Mouse (Mus musculus) embryo, embryonic 11.5 days (tissue): ENCODE measurements around the gene Clk2.
"Not testable (repeated sequence)": the region's sequence is repeated elsewhere in the genome, so short reads cannot be mapped to it uniquely, and the experiment has no call there.

Source experiments
- DNase-seq: peaks from one replicate; pipeline ENCODE4 v3.0.0-alpha.2; 2012; ENCODE audit warnings: low read depth, low spot score

The Clk2 gene

DNA sequence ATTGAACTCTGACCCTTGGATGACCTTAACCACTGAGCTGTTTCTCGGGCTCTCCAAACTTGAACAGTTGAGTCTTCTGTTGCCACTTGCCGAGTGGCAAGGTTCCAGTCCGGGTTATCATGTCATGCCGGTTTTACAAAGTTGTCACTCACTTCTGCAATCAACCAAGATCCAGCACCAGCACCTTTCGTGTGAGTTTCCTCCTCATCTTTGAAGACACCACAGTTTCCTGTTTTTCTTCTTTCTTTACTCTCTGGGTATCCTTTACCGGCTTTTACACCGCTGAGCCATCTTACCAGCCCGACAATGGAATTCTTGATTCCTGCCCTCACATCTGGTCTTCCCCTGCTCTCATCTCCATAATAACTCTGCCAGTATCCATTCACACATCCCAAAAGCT is 25.8 kb downstream of the Clk2 start:
- no peak for DNase-seq

DNA sequence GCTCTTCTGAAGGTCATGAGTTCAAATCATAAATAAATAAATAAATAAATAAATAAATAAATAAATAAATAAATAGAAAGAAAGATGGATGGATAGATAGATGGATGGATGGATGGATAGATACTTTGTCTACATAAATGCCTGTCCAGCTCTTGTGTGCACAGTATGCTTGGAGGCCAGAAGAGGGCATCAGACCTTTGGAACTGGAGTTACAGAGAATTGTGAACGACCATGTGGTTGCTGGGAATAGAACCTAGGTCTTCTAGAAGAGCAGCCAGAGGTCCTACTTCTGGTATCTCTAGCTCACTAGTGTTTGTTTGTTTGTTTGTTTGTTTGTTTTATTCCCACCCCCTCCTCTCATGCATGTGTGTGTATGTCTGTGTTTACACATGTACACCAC is 28.8 kb downstream of the Clk2 start:
- DNase-seq = no peak

DNA sequence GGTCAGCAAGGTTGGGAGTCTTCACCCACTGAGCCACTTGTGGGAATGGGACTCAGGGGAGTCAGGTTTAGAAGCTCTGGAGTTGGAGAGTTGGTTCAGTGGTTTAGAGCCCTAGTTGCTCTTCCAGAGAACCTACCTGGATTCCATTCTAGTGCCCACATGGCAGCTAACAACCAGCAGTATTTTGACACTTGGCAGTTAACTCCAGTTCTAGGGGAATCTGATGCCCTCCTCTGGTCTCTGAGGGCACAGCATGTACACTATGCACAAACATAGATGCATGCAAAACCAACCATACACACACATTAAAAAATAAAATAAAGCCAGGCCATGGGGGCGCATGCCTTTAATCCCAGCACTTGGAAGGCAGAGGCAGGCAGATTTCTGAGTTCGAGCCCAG is 29.3 kb downstream of the Clk2 start:
- no peak for DNase-seq

DNA sequence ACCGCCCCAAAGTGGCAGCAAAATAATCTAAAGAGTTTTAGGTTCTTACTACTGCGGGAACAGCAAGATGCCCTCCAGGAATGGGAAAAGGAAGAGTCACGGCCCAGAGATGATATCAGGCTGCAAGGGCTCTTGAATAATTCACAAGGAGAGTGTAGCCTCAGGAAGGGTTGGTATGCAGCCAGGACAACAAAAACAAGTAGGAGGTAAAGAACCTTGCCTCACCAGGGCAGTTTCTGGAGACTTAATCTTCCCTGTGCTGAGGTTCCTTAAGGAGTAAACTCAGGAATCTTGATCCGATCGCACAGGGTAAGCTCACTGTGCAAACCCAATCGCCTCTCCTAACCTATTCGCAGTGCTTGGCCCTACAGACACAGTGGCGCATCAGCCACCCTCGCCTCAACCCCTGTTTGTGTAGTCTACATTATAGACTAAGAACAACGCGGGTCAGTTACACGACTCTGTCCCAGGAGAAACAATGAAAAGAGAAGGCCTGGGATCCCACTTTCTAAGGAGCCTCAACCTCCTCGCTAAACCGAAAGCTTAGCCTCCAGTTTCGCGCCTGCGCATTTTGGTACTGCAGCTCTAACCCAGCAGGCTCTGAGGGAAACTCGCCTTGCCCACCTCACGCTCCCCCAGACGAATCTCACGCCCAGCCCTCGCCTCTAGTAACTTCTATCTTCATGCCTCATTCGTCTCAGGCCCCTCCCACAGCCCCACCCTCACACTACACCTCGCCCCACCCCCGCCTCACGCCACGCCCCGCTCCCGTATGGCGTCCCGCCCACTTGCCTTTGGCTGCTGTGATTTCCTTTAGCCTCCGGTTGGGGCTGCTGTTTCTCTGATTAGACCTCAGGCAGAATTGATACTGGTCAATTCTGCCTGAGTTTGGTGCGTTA is 31.6 kb downstream of the Clk2 start:
- DNase-seq = peak; percentile 88

DNA sequence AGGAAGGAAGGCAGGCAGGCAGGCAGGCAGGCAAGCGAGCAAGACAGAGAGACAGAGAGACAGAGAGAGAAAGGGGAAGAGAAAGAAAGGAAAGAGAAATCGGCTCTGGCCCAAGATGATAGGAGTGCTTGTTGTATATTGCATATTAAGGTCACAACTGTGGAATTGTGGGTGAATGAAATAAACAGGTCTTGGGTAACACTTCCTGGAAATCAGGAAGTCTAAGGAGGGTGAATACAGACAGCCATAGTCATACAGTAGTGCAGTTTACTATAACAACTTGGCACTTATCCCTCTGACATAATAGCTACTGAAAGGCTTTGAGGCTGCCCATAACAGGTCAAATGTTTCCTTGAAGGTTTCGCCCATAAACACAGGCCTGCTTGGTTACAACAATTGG is 35.2 kb downstream of the Clk2 start:
- no peak for DNase-seq

DNA sequence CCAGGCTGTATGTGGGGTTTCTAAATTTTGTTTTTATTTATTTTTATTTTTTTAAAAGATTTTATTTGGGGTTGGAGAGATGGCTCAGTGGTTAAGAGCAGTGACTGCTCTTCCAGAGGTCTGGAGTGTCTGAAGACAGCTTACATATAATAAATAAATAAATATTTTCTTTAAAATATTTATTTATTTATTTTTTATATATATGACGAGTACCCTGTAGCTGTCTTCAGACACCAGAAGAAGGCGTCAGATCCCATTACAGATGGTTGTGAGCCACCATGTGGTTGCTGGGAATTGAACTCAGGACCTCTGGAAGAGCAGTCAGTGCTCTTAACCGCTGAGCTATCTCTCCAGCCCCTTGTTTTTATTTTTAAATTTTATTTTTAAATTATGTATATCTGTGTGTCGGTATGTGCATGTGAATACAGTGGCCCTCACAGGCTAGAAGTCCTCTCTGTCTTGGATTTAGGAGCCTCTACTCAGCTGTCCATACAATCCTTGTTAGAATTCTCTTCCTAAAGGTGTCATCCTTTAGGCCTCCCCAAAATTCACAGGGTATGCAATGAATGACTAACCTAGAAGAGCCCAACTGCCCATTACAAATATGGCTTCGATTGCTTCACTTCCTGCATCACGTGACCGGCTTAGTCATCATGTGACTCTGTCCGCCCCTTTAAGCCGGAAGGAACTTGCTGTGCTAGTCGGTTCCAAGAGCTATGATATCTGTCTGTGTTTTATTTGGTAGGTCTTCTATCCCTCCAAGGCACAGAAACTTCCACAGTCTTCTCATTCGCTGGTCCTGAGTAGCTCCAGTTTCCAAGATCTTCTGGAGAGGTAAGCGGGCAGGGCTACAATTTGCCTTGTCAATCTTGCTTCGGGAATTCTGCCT is 37.9 kb downstream of the Clk2 start, which contains the start of gene Gba:
TSS of gene Gba (plus strand) at position 676 of the 889 bp plus-strand sequence.
- peak; percentile 83 for DNase-seq

DNA sequence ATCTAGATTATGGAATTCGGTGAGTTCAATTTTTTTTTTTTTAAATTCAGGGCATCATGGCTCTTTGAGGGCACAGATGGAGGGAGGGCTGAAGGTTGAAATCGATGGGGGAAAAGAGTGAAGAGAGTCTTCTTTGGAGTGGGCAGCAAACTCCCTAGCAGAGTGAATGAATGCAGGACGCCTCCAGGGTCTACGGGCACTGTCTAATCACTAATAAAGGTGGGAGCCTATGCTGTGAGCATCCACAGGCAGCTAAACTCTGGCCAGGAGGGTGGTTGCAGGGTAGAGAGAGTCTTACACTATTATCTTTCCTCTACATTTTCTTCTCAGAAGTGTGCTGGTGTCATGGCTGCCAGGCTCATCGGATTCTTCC is 38.5 kb downstream of the Clk2 start:
- DNase-seq = no peak

DNA sequence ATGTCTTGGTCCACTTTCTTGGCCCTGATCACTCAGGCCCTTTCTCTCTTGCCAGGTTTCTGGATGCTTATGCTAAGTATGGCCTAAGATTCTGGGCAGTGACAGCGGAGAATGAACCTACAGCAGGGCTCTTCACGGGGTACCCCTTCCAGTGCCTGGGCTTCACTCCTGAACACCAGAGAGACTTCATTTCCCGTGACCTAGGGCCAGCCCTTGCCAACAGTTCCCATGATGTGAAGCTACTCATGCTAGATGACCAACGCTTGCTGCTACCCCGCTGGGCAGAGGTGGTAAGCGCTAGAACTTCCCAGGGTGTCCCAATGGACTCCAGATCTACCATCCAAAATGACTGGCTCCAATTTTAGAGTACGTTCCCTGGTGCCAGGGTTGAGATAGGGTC is 41.5 kb downstream of the Clk2 start:
- DNase-seq = no peak

DNA sequence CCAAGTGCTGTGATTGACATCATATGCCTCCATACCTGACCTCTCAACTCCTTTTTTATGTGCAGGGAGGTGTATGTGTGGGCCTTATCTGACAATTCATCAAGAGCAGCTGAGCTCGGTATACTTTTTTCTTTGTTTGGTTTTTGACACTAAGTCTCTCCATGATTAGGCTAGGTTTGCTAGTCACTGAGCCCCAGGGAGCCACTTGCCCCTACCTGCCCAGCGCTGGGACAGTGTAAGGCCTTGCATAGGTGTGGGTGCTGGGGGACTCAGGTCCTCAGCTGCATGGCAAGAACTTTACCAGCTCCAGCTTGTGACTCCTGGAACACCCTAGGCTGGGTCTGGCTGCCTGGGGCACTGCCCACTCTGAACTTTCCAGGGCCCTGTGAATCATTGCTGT is 42.1 kb downstream of the Clk2 start:
- DNase-seq = no peak

DNA sequence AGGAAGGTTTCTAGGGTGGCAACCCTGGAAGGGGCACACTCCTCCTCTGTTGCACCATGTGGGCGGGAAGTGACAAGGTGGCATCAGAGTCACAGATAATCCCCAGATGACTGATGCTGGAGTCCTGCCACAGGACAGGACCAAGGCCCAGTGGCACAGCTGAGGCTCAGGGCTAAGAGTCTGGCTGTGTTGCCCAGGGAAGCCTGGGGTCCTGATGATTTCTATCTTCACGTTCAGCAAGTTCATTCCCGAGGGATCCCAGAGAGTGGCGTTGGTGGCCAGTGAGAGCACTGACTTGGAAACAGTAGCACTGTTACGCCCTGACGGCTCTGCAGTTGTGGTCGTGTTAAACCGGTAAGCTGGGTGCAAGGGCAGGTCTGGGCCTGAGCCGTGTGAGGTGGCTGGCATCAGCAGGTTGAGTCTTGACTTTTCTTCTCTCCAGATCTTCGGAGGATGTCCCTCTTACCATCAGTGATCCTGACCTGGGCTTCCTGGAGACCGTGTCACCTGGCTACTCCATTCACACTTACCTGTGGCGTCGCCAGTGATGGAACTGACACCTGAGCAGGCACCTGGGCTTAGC is 43.6 kb downstream of the Clk2 start:
- DNase-seq = no peak

DNA sequence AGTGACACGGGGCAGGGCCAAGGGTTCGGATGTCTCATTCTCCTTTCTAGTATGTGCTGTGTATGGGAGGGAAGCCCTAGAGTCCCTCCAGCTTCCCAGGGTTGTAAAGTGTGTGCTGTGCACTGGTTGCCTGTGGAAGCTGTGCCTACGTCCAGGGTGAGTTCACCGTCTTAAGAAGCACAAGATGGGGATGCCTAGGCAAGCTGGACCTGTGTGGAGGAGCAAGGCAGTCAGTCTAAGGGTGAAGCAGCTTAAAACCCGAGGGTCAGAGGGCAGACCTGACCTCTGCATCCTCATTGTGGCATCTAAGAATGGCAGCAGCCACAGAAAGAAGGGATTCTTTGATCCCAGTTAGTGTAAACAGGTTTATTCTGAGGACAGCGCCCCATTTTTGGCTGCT is 44.1 kb downstream of the Clk2 start:
- no peak for DNase-seq

DNA sequence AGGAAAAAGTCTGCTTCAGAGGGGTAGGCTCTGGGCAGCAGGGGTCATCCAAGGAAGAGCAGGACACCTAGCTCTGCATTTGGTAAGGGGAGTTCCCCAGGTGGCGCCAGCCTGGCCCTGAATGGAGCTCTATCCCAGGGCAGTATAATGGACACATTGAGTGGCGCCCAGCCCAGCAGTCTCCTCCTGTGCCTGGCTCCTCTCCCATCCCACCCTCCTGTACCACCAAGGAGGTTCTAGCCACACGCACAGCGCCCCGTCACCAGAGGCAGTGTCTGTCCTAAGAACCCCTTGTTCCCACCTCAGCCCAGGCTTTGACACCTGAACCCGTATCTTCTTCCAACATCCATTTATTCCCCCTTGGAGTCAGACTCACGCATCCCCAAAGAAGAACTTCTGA is 45.1 kb downstream of the Clk2 start:
- no peak for DNase-seq

DNA sequence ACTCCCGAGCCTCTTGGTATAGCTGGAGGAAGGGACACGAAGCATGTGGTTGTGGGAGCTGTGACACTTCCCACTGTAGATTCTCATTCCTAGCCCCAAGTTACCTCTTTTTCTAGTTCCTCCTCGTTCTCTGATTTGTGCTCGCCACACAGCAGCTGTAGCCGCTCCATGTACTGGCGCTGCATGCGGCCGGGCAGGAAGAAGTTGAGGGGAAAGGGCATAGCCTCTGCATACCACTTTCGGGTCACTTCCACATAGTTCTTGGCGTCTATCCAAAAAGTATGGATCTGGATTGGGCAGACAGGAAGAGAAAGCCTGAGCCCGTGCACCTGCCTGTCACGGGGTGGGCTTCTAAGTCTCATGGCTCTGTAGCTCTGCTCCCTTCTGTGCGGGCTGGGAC is 45.6 kb downstream of the Clk2 start:
- no peak for DNase-seq

DNA sequence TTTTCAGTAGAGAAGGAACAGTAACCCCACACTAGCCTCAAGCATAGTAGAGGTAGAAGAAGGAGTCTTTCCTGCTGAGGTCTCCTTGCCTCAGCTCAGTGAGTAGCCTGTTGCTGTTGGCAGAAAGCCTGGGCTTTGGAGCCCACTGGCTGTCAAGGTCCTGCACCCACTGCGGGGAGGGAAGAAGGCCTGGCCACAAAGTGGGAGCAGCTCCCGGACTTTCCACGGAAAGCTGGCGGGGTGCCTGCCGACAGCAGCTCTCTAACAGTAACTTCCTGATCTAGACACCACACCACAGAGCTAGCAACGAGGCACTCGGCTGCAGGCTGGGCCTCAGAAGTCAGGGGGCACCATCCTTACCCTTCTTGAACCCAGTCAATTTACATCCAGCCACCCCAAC is 46.1 kb downstream of the Clk2 start:
- no peak for DNase-seq

DNA sequence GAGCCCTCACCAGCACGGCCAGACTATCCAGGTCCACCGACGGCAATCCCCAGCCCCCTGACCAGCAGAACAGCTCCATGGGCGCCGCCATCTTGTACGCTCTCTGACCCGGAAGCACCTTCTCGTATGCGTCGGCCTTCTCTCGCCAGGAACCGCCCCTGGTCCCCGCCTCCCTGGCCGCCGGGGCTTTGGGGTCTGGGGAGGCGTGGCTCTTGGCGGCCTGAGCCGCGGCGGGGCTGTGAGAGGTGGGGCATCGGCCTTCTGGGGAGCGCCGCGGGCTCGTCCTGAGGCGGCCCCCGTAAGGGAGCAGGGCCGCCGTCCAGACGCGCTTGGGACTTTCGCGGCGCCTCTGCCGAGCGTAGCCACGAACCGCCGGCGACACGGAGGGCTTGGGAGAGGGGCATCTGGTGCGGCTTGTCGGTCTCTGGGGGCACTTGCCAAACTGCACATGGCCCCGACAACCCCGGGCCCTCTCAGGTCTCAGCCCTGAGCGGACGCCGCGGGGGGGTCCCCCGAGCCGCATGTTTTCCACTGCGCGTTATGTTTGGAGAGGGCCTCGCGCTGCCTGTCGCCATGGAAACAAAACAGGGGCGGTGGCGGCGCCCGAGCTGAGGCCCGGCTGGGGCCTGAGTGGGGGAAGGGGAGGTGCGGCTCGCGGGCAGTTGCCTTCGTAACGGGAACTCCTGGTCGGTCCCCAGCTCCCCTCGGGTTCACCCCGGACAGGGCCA is 49.4 kb downstream of the Clk2 start:
- peak; percentile 93 for DNase-seq

DNA sequence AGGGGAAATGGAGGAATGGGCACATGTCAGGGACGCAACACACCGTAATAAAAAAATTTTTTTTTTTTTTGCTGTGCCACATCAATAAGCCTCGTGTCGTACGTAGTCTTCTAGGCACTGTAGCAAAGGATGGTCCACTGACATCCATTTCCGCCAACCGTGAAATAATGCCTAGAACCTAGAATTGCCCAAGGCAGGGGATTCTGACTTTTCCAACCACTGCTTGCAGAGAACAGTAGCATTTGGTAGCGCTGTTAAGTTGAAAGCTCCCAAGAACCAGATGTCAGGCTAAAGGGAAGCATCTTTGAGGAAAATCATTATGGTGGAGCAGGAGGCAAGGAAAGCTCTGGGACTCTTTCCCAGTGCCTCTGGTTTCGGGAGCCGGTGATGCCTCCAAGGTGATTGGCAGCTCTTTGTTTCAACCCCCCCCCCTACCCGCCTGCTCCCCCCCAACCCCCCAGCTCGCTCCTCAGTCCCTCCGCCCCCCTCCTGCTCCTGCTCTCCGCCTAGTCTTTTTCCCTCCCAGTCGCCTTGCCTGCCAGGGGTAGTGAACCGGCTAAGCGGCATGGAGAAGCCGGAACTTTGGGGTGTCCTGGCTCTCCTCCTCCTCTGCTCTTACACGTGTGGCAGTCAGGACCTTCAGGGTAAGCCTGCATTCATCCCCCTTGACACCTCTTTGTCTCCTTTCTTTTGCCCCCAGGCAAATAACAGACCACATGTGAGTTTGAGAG is 50.3 kb downstream of the Clk2 start, which contains the start of gene Thbs3:
TSS of gene Thbs3 (plus strand) at position 500 of the 731 bp plus-strand sequence.
- DNase-seq = no peak

DNA sequence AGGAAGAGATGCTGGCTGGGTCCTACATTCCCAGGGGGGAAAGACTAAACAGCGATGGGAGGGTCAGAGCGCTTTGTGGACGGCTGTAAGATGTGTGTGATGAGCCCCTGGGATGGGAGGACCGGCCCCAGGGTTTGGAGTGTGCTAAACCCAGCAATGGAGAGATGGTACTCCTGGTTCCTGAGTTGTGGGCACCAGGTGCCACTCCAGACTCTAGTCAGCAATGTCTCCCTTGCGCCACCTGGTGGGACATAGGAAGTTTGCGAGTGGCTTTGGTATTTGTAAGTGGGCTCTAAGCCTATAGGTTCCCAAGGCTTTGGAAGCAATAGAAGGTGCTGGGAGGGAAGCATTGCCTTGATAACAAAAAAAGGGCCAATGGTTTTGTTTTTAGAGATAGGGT is 51.3 kb downstream of the Clk2 start:
- peak; percentile 84 for DNase-seq

DNA sequence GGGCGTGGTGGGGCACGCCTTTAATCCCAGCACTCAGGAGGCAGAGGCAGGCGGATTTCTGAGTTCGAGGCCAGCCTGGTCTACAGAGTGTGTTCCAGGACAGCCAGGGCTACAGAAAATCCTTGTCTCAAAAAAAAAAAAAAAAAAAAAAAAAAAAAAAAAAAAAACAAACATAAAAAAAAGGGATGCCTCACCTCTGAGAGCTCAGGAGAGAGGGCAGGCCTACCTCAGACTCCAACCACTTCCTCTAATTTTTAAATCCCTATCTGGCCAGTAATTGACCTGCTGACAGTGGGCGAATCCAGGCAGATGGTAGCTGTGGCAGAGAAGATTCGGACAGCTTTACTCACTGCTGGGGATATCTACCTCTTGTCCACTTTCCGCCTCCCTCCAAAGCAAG is 51.8 kb downstream of the Clk2 start:
- DNase-seq = not testable (repeated sequence)

DNA sequence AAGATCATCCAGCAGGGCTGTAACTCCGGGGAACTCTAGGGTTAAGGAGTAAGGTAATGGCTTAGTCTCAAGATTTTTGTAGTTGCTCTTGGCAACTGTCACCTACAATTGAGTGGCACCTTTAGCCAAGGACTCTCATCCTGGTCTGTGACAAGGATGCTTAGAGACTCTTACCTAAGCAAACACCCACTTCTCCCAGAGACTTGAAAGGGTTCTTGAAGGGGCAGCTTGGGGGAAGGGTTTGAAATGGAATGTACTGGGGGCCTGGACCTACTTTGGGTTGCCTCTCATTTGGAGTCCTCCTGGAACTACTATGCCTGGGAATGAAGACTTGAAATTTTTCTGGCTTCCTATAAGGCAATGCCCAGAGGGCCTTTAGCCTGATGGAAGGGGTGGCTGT is 53.7 kb downstream of the Clk2 start:
- no peak for DNase-seq

DNA sequence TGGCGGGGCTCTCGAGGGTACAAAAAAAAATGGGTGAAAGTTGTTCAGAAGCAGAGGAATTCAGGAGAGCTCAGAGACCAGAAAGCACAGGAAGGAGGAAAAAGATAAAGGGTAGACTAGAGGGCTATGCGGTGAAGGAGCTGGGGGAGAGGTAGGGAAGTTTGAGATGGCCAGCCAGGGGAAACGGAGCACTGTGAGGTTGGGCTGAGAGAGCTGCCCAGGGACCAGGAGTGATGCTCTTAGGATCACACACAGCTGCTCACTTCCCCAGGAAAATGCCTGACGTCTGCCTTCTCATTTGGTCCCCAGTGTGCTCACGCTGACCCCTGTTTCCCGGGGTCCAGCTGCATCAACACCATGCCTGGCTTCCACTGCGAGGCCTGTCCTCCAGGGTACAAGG is 55.0 kb downstream of the Clk2 start:
- DNase-seq = no peak

DNA sequence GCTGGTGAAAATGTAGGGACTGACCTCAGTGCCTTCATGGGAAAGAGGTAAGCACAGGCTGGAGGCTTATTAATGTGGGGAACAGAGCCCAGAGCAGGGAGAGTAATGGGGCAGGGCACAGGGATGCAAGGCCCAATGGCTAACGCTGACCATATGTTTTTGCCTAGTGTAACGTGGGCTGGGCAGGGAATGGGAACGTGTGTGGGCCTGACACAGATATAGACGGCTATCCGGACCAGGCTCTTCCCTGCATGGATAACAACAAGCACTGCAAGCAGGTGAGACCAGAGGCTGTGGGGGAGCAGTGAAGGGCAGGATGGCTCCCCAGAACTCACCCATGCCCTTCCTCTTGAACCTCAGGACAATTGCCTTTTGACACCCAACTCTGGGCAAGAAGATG is 56.6 kb downstream of the Clk2 start:
- no peak for DNase-seq
